Mouse (Mus musculus): ENCODE data around the gene Slc7a7. TPM values are rescaled to one million over a fixed set of nuclear protein-coding genes. Genes with fewer than 3 reads are reported as not detected.

The Slc7a7 gene
- total RNA-seq, 1 experiment, result 93.1 TPM

GRCm38 (mm10) chr14:54340836-54341235 is 76.7 kb downstream of the Slc7a7 start:
- TF ChIP-seq ZNF384 (IDR thresholded peaks at IDR 0.05; ENCODE audit: low read depth, low read length) (no peak), ZC3H11A (IDR thresholded peaks at IDR 0.05; ENCODE audit: borderline replicate concordance, low read depth, low read length) (no peak), CHD2 (IDR thresholded peaks at IDR 0.05; ENCODE audit: low read depth, low read length) (no peak)
- Histone ChIP-seq H3K4me1 (ENCODE audit: control insufficient read depth in 2 of 2, insufficient read depth in 2 of 2, low read length in 2 of 2, poor library complexity in 1 of 2) (peaks cover 3 to 8% of the 10 kb centered on the region in 2 experiments; a peak in 3 of 4 replicates), H3K27ac (ENCODE audit: insufficient read depth, low read depth, low read length, poor library complexity, severe bottlenecking) (no peak overlapping the region), H3K9me3 (ENCODE audit: control insufficient read depth, insufficient read depth, low read depth, low read length) (no peaks in the 10 kb centered on the region), H3K9ac (ENCODE audit: insufficient read depth, low read depth, low read length, poor library complexity, severe bottlenecking) (no peak overlapping the region), H3K4me3 (ENCODE audit: insufficient read depth in 1 of 2, low read depth in 1 of 2, low read length in 2 of 2, poor library complexity in 1 of 2, severe bottlenecking in 1 of 2) (no peak overlapping the region), H3K36me3 (ENCODE audit: control insufficient read depth, insufficient read depth, low read length, poor library complexity, severe bottlenecking) (no peaks in the 10 kb centered on the region)
- no peak for DNase-seq (ENCODE audit: low read depth, low spot score)
- in situ Hi-C loops (cut with MboI; ENCODE audit: low sequenced_read_pairs in 2 of 2, unreplicated experiment in 2 of 2), result loop anchor here in 1 of 2 experiments (25.0 kb wide), 1 partner anchor 279 kb away; no protein-coding TSS in a partner anchor

GRCm38 (mm10) chr14:54333452-54334189 is 84.0 kb downstream of the Slc7a7 start:
- Histone ChIP-seq H3K9me3 (ENCODE audit: control insufficient read depth, insufficient read depth, low read depth, low read length) (no peaks in the 10 kb centered on the region), H3K9ac (ENCODE audit: insufficient read depth, low read depth, low read length, poor library complexity, severe bottlenecking) (no peak overlapping the region), H3K27ac (ENCODE audit: insufficient read depth, low read depth, low read length, poor library complexity, severe bottlenecking) (no peak overlapping the region), H3K4me1 (ENCODE audit: control insufficient read depth in 2 of 2, insufficient read depth in 2 of 2, low read length in 2 of 2, poor library complexity in 1 of 2) (peaks cover 0 to 9% of the 10 kb centered on the region in 2 experiments; a peak in 1 of 4 replicates), H3K36me3 (ENCODE audit: control insufficient read depth, insufficient read depth, low read length, poor library complexity, severe bottlenecking) (no peaks in the 10 kb centered on the region), H3K4me3 (ENCODE audit: insufficient read depth in 1 of 2, low read depth in 1 of 2, low read length in 2 of 2, poor library complexity in 1 of 2, severe bottlenecking in 1 of 2) (no peak overlapping the region)
- in situ Hi-C loops (cut with MboI; ENCODE audit: low sequenced_read_pairs in 2 of 2, unreplicated experiment in 2 of 2), result loop anchor here in 1 of 2 experiments (25.0 kb wide), 1 partner anchor 271 kb away; no protein-coding TSS in a partner anchor
- no peak for DNase-seq (ENCODE audit: low read depth, low spot score)
- TF ChIP-seq ZNF384 (IDR thresholded peaks at IDR 0.05; ENCODE audit: low read depth, low read length), result no peak
- no peak for TF ChIP-seq ZC3H11A (IDR thresholded peaks at IDR 0.05; ENCODE audit: borderline replicate concordance, low read depth, low read length)
- no peak for TF ChIP-seq CHD2 (IDR thresholded peaks at IDR 0.05; ENCODE audit: low read depth, low read length)
- no peak for TF ChIP-seq MAFK (IDR thresholded peaks at IDR 0.05; ENCODE audit: insufficient read depth, low read depth, low read length)
- TF ChIP-seq HCFC1 (IDR thresholded peaks at IDR 0.05; ENCODE audit: borderline replicate concordance, insufficient read depth, low read length), result no peak

- DNase-seq (ENCODE audit: low read depth, low spot score), result no peak
- Histone ChIP-seq H3K4me1 (ENCODE audit: control insufficient read depth in 2 of 2, insufficient read depth in 2 of 2, low read length in 2 of 2, poor library complexity in 1 of 2) (peaks cover 0 to 9% of the 10 kb centered on the region in 2 experiments; a peak in 1 of 4 replicates), H3K4me3 (ENCODE audit: insufficient read depth in 1 of 2, low read depth in 1 of 2, low read length in 2 of 2, poor library complexity in 1 of 2, severe bottlenecking in 1 of 2) (no peak overlapping the region), H3K9me3 (ENCODE audit: control insufficient read depth, insufficient read depth, low read depth, low read length) (no peaks in the 10 kb centered on the region), H3K9ac (ENCODE audit: insufficient read depth, low read depth, low read length, poor library complexity, severe bottlenecking) (no peak overlapping the region), H3K36me3 (ENCODE audit: control insufficient read depth, insufficient read depth, low read length, poor library complexity, severe bottlenecking) (no peaks in the 10 kb centered on the region), H3K27ac (ENCODE audit: insufficient read depth, low read depth, low read length, poor library complexity, severe bottlenecking) (no peak overlapping the region)
- TF ChIP-seq ZNF384 (IDR thresholded peaks at IDR 0.05; ENCODE audit: low read depth, low read length) (no peak), ZC3H11A (IDR thresholded peaks at IDR 0.05; ENCODE audit: borderline replicate concordance, low read depth, low read length) (no peak), MAFK (IDR thresholded peaks at IDR 0.05; ENCODE audit: insufficient read depth, low read depth, low read length) (no peak), CHD2 (IDR thresholded peaks at IDR 0.05; ENCODE audit: low read depth, low read length) (no peak), HCFC1 (IDR thresholded peaks at IDR 0.05; ENCODE audit: borderline replicate concordance, insufficient read depth, low read length) (no peak)
- in situ Hi-C loops (cut with MboI; ENCODE audit: low sequenced_read_pairs in 2 of 2, unreplicated experiment in 2 of 2), result loop anchor here in 1 of 2 experiments (25.0 kb wide), 1 partner anchor 270 kb away; no protein-coding TSS in a partner anchor
Measured at GRCm38 (mm10) chr14:54332176-54333074, 85.2 kb downstream of the Slc7a7 start.

GRCm38 (mm10) chr14:54331178-54331577 is 86.4 kb downstream of the Slc7a7 start:
- no peaks in the 10 kb centered on the region for H3K9me3 ChIP-seq (ENCODE audit: control insufficient read depth, insufficient read depth, low read depth, low read length)
- no peak for DNase-seq (ENCODE audit: low read depth, low spot score)
- in situ Hi-C loops (cut with MboI; ENCODE audit: low sequenced_read_pairs in 2 of 2, unreplicated experiment in 2 of 2), result loop anchor here in 1 of 2 experiments (25.0 kb wide), 1 partner anchor 269 kb away; no protein-coding TSS in a partner anchor
- peaks cover 0 to 9% of the 10 kb centered on the region in 2 experiments; a peak in 1 of 4 replicates for H3K4me1 ChIP-seq (ENCODE audit: control insufficient read depth in 2 of 2, insufficient read depth in 2 of 2, low read length in 2 of 2, poor library complexity in 1 of 2)
- no peaks in the 10 kb centered on the region for H3K36me3 ChIP-seq (ENCODE audit: control insufficient read depth, insufficient read depth, low read length, poor library complexity, severe bottlenecking)
- no peak overlapping the region for H3K9ac ChIP-seq (ENCODE audit: insufficient read depth, low read depth, low read length, poor library complexity, severe bottlenecking)
- TF ChIP-seq MAFK (IDR thresholded peaks at IDR 0.05; ENCODE audit: insufficient read depth, low read depth, low read length), result no peak
- TF ChIP-seq ZC3H11A (IDR thresholded peaks at IDR 0.05; ENCODE audit: borderline replicate concordance, low read depth, low read length), result no peak
- TF ChIP-seq CHD2 (IDR thresholded peaks at IDR 0.05; ENCODE audit: low read depth, low read length), result no peak
- TF ChIP-seq HCFC1 (IDR thresholded peaks at IDR 0.05; ENCODE audit: borderline replicate concordance, insufficient read depth, low read length), result no peak
- TF ChIP-seq ZNF384 (IDR thresholded peaks at IDR 0.05; ENCODE audit: low read depth, low read length), result no peak
- H3K4me3 ChIP-seq (ENCODE audit: insufficient read depth in 1 of 2, low read depth in 1 of 2, low read length in 2 of 2, poor library complexity in 1 of 2, severe bottlenecking in 1 of 2), result no peak overlapping the region
- no peak overlapping the region for H3K27ac ChIP-seq (ENCODE audit: insufficient read depth, low read depth, low read length, poor library complexity, severe bottlenecking)
